Mouse (Mus musculus) lung, adult 18-20 months (tissue): Measurements from ENCODE around the gene Cd209c.

Experiments used
- DNase-seq, 2 experiments: peaks; one replicate each; pipeline ENCODE4 v3.0.0; 2022; ENCODE audit warnings: mixed read lengths in 2 of 2

Cd209c gene

GRCm38 (mm10) chr8:3954646-3955045 lies at the start of gene Cd209c:
Cd209c (minus strand) TSS chr8:3954746.
- no peak for DNase-seq

- DNase-seq, result no peak
Measured at GRCm38 (mm10) chr8:3994219-3994618, 39.7 kb upstream of the Cd209c start.

GRCm38 (mm10) chr8:3956037-3956436 lies 1.5 kb upstream of the Cd209c start:
- DNase-seq, result peak; percentile 16 to 20

- no peak for DNase-seq
Measured at GRCm38 (mm10) chr8:3940023-3940422, 14.5 kb downstream of the Cd209c start.

- DNase-seq, result no peak
Measured at GRCm38 (mm10) chr8:3926744-3927143, 27.8 kb downstream of the Cd209c start, which contains the start of gene Cd209b. Cd209b (minus strand) TSS chr8:3926844.
